Mouse (Mus musculus): ENCODE measurements around the gene Obox6. TPM values are rescaled to one million over a fixed set of nuclear protein-coding genes. Genes with fewer than 3 reads are reported as not detected.

Gene Obox6
- polyA plus RNA-seq (2012; rRNA removed): not detected in 2 replicates

DNA sequence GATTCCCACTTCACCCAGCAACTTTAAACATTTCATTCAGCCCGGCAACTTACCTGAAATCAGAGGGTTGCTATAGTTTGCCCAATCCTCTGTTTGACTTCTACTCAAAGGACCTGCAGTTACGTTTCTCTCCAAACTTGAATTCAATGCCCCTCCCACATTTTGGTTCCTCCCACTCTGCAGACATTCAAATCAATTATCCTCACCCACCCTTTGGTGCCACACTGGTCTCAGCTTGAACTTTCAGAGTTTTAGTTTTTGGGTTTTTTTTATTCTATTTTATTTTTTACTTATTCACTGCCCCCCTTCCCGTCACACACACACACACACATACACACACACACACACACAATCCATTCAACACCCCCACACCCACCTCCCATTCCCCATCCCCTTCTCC is at the start of gene Obox6:
Gene Obox6, minus strand, starts transcription at position 101 of the 400 bp plus-strand sequence.
- WGBS: 89% methylated on average over 3 of the region's 3 CpGs
- no peak for DNase-seq (ENCODE audit: low read depth, low spot score)

DNA sequence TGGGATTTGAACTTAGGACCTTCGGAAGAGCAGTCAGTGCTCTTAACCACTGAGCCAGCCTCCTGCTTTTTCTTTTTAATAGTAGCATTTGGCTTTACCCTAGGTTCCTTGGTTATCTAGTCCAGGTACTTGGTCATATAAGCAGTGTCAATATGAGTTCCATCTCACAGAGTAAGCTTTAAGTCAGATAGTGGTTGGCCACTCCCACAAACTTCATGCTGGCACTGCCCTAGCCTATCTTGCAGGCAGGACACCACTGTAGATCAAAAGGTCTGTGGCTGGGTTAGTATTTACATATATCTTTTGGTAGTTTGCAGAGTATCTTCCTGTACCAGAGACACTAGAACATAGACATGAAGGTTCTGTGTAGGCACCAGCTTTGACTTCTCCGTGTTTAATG is 44.6 kb upstream of the Obox6 start:
- no peak for DNase-seq (ENCODE audit: low read depth, low spot score)
- WGBS: 84% methylated on average over 2 of the region's 2 CpGs

DNA sequence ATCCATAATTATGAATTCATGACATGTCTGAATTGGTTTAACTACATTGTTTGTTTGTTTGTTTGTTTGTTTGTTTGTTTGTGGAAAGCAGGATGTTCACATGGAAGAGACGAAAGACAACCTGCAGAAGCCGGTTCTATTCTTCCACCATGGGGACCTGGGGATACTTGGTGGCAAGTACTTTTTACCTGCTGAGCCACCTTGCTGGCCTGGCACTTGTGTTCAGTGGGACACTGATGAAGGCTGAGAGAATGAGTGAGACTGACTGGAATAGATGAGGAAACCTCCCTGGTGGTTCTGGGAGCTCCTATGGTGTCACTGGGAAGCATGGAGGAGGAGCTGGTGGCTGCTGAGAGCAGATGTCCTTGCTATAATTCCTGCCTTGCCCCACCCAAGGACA is 42.8 kb upstream of the Obox6 start, which contains the start of gene Crxos:
Gene Crxos, plus strand, starts transcription at position 301 of the 400 bp plus-strand sequence.
- whole genome bisulfite sequencing: 78% methylated on average over 2 of the region's 2 CpGs
- no peak for DNase-seq (ENCODE audit: low read depth, low spot score)

- 69% methylated on average over 3 of the region's 3 CpGs for WGBS
- DNase-seq (ENCODE audit: low read depth, low spot score): no peak
These were observed 42.4 kb upstream of the Obox6 start for GRCm38 (mm10) chr7:15881831-15882230.

DNA sequence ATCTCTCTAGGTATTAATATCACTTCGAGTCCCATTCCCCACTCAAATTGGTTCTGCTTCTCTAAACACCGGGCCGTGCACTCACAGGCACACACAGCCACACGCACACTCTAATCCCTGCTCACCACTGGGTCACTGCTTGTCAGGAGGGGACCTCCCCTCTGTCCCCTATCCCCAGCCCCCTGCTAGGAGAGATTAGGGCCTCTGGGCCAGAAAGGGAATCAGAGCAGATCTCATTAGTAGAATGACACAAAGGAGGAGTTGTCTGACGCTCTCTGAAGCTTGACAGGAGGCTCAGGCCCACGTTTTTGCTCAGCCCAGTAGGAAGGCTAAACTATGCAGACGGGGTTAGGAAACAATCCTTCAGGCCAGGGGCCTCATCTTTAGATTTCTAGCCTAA is 41.9 kb upstream of the Obox6 start:
- WGBS: 23% methylated on average over 7 of the region's 7 CpGs
- DNase-seq (ENCODE audit: low read depth, low spot score): no peak

GRCm38 (mm10) chr7:15879756-15880155 is 40.3 kb upstream of the Obox6 start, which contains the start of gene Crx:
Crx (minus strand) TSS chr7:15879968.
- DNase-seq (ENCODE audit: low read depth, low spot score): no peak
- WGBS: 40% methylated on average over 4 of the region's 4 CpGs

DNA sequence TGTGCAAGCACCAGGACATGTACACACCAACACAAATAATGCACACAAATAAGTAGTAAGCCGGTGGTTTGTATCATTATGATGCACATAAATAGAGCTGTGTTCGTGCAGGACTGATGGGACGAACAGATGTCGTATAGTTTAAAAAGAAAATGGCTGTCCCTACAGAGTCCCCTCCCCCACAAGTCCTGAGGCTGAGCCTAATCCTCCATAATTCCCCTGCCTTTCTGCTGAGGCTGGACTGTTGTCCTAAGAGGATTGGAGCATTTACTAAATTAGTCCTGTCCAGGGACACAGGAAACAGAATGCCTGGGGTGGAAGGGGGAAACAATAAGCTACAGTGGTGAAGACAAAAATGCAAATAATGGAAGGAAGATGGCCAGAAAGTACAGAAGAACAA is 24.6 kb upstream of the Obox6 start:
- DNase-seq (ENCODE audit: low read depth, low spot score): no peak
- WGBS: 81% methylated on average over 4 of the region's 4 CpGs

DNA sequence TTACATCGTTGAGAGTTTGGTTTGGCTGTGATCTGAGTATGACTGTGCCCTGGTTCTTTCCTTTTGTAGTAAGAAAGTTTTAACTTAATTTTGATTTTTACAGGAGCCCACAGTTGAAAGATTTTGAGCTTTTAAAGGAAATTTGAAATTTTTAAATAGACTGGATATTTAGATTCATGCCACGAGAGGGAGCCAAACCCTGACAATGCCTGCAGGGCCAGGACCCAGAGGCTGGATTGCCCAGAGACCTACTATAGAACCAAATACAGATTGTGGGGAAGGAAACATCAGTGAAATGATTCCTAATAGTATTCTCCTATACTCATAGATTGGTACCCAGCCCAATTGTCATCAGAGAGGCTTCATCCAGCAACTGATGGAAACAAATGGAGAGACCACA is 20.2 kb upstream of the Obox6 start:
- DNase-seq (ENCODE audit: low read depth, low spot score): no peak
- WGBS: 34% methylated on average over 2 of the region's 2 CpGs

Other genes starting within 250 kb of the Obox6 start
- not detected in 2 replicates for gene Obox3, start 199.8 kb downstream of the Obox6 start, polyA plus RNA-seq (2012; rRNA removed)
- not detected in 2 replicates for gene Obox5, start 89.5 kb downstream of the Obox6 start, polyA plus RNA-seq (2012; rRNA removed)
- gene Crx, start 40.3 kb upstream of the Obox6 start, polyA plus RNA-seq (2012; rRNA removed): not detected in 2 replicates
- not detected in 2 replicates for gene Crxos, start 42.9 kb upstream of the Obox6 start, polyA plus RNA-seq (2012; rRNA removed)
- 228 and 286 TPM in 2 replicates for gene Selenow, start 82.7 kb upstream of the Obox6 start, polyA plus RNA-seq (2012; rRNA removed)
- gene Nop53, start 106.4 kb upstream of the Obox6 start, polyA plus RNA-seq (2012; rRNA removed): 80.5 and 94.6 TPM in 2 replicates
- gene Ehd2, start 127.9 kb upstream of the Obox6 start, polyA plus RNA-seq (2012; rRNA removed): 19.7 and 23.4 TPM in 2 replicates
- gene Bicra, start 208.2 kb upstream of the Obox6 start, polyA plus RNA-seq (2012; rRNA removed): 8.1 and 9.5 TPM in 2 replicates
- gene Zfp541, start 222.1 kb upstream of the Obox6 start, polyA plus RNA-seq (2012; rRNA removed): 0.03 TPM in 1 of 2 replicates, not detected in the other